Mouse (Mus musculus) spleen, adult 2 months (tissue): Measurements from ENCODE around the gene Irgm1. TPM values are rescaled to one million over a fixed set of nuclear protein-coding genes. Genes with fewer than 3 reads are reported as not detected.

Source experiments
- DNase-seq, 2 experiments: peaks; one replicate each; pipeline versions ENCODE4 v3.0.0 to v3.0.0-alpha.2; 2012 to 2021; ENCODE audit warnings: low spot score in 2 of 2, low read depth in 1 of 2
- H3K27ac ChIP-seq: fragments of 200-500 bp; 2 replicates; pipeline ENCODE4 v1.5.1; 2012; ENCODE audit warnings: low read length, inconsistent platforms; ENCODE audit not compliant: insufficient read depth
- H3K27me3 ChIP-seq: fragments of 200-500 bp; 2 replicates; pipeline ENCODE4 v1.6.1; 2012; ENCODE audit warnings: mild to moderate bottlenecking, moderate library complexity, low read length, inconsistent platforms; ENCODE audit not compliant: control insufficient read depth, insufficient read depth
- H3K36me3 ChIP-seq: fragments of 200-500 bp; 2 replicates; pipeline ENCODE4 v1.6.1; 2012; ENCODE audit warnings: mild to moderate bottlenecking, low read length, inconsistent platforms; ENCODE audit not compliant: control insufficient read depth, insufficient read depth
- H3K4me1 ChIP-seq: fragments of 200-500 bp; 2 replicates; pipeline ENCODE4 v1.6.1; 2011; ENCODE audit warnings: inconsistent platforms; ENCODE audit not compliant: control insufficient read depth, insufficient read depth, insufficient read length
- H3K4me3 ChIP-seq: fragments of 200-500 bp; 2 replicates; pipeline ENCODE4 v1.5.1; 2011; ENCODE audit warnings: mild to moderate bottlenecking, inconsistent platforms; ENCODE audit not compliant: insufficient read depth, insufficient read length; ENCODE audit errors: extremely low read depth
- CTCF ChIP-seq: fragments of 200-500 bp; IDR thresholded peaks from 2 replicates; pipeline ENCODE4 v1.5.1; 2011; ENCODE audit warnings: mild to moderate bottlenecking, inconsistent platforms; ENCODE audit not compliant: insufficient read depth, insufficient read length, insufficient replicate concordance; ENCODE audit errors: extremely low read depth
- POLR2A ChIP-seq: fragments of 200-500 bp; IDR thresholded peaks from 2 replicates; pipeline ENCODE4 v1.6.1; 2011; ENCODE audit warnings: low read depth, low read length, inconsistent platforms
- WGBS: fragments of 180-500 bp; shearing (Covaris S2); methylation state at CpG from one replicate; pipeline ENCODE4 v1.1.7; 2018; 5-methylcytosine and 5-hydroxymethylcytosine counted together
- polyA plus RNA-seq: library from polyadenylated mRNA; depleted of rRNA; stranded (reverse); fragments of >200 nt; gene quantifications from 2 replicates; pipeline ENCODE4 v1.2.3, GENCODE M21; 2012

Gene Irgm1
- polyA plus RNA-seq, 1 experiment, result 10.6 TPM

- peak; percentile 58 to 70 for DNase-seq
- H3K36me3 ChIP-seq, result no peaks in the 10 kb centered on the region
- peaks cover 5% of the 10 kb centered on the region; the same call in 1 of the 2 replicates for H3K4me1 ChIP-seq
- TF ChIP-seq CTCF (peak; percentile 20; the same call in 1 of the 2 replicates), POLR2A (no peak)
- no peak overlapping the region for H3K27ac ChIP-seq
- WGBS, result under 1% methylated on average over 6 of the region's 6 CpGs
- no peak overlapping the region for H3K4me3 ChIP-seq
- H3K27me3 ChIP-seq, result no peaks in the 10 kb centered on the region
Measured at GRCm38 (mm10) chr11:48859014-48859413, 12.5 kb downstream of the Irgm1 start.

GRCm38 (mm10) chr11:48853474-48854180, 17.9 kb downstream of the Irgm1 start:
- H3K4me1 ChIP-seq, result peaks cover 12% of the 10 kb centered on the region; the same call in 1 of the 2 replicates
- H3K36me3 ChIP-seq, result peaks cover 3% of the 10 kb centered on the region
- WGBS, result 2% methylated on average over 31 of the region's 31 CpGs
- H3K4me3 ChIP-seq, result peak overlapping the region; percentile 57
- H3K27ac ChIP-seq, result peak overlapping the region; percentile 58
- peak; percentile 8; the same call in 1 of the 2 replicates for TF ChIP-seq CTCF
- no peak; the same call in 1 of the 2 replicates for TF ChIP-seq POLR2A
- no peaks in the 10 kb centered on the region for H3K27me3 ChIP-seq
- peak; percentile 69 to 81 for DNase-seq

GRCm38 (mm10) chr11:48852624-48853473, 18.6 kb downstream of the Irgm1 start:
- 13% methylated on average over 23 of the region's 23 CpGs for WGBS
- Histone ChIP-seq H3K27ac (peak overlapping the region; percentile 46; the same call in 1 of the 2 replicates), H3K4me1 (peaks cover 12% of the 10 kb centered on the region; the same call in 1 of the 2 replicates), H3K27me3 (no peaks in the 10 kb centered on the region), H3K4me3 (peak overlapping the region; percentile 57), H3K36me3 (peaks cover 3% of the 10 kb centered on the region)
- DNase-seq, result no peak
- no peak for TF ChIP-seq POLR2A
- TF ChIP-seq CTCF, result no peak

- 88% methylated on average over 4 of the region's 4 CpGs for WGBS
- H3K4me3 ChIP-seq, result no peak overlapping the region
- H3K4me1 ChIP-seq, result peaks cover 12% of the 10 kb centered on the region; the same call in 1 of the 2 replicates
- H3K27ac ChIP-seq, result no peak overlapping the region
- H3K27me3 ChIP-seq, result no peaks in the 10 kb centered on the region
- DNase-seq, result no peak
- H3K36me3 ChIP-seq, result peaks cover 3% of the 10 kb centered on the region
- TF ChIP-seq POLR2A (no peak), CTCF (no peak)
Measured at GRCm38 (mm10) chr11:48852190-48852589, 19.3 kb downstream of the Irgm1 start.

GRCm38 (mm10) chr11:48851270-48851995, 20.1 kb downstream of the Irgm1 start:
- Histone ChIP-seq H3K4me1 (peaks cover 12% of the 10 kb centered on the region; the same call in 1 of the 2 replicates), H3K36me3 (peaks cover 3% of the 10 kb centered on the region), H3K27ac (no peak overlapping the region), H3K27me3 (no peaks in the 10 kb centered on the region), H3K4me3 (no peak overlapping the region)
- TF ChIP-seq POLR2A, result no peak
- TF ChIP-seq CTCF, result peak; percentile 19; the same call in 1 of the 2 replicates
- 88% methylated on average over 4 of the region's 4 CpGs for WGBS
- no peak for DNase-seq

- Histone ChIP-seq H3K4me1 (peaks cover 15% of the 10 kb centered on the region; the same call in 1 of the 2 replicates), H3K27ac (no peak overlapping the region), H3K36me3 (peaks cover 6% of the 10 kb centered on the region), H3K4me3 (no peak overlapping the region), H3K27me3 (no peaks in the 10 kb centered on the region)
- no peak for TF ChIP-seq CTCF
- TF ChIP-seq POLR2A, result no peak
- 85% methylated on average over 2 of the region's 2 CpGs for WGBS
- no peak for DNase-seq
Measured at GRCm38 (mm10) chr11:48850240-48850639, 21.2 kb downstream of the Irgm1 start.
